Mouse (Mus musculus) ES-E14 (cell line): ENCODE results near the gene Dlg5. TPM values are rescaled to one million over a fixed set of nuclear protein-coding genes. Genes with fewer than 3 reads are reported as not detected.

ENCODE experiments used
- DNase-seq: peaks from one replicate; pipeline ENCODE4 v3.0.0-alpha.2; 2013; ENCODE audit warnings: low read depth, low spot score
- H3K27ac ChIP-seq: 2 replicates; pipeline ENCODE4 v1.5.1; 2012; ENCODE audit warnings: low read depth, mild to moderate bottlenecking, low read length, moderate library complexity, mixed read lengths; ENCODE audit not compliant: poor library complexity, insufficient read depth, severe bottlenecking
- H3K36me3 ChIP-seq: 2 replicates; pipeline ENCODE4 v1.6.1; 2012; ENCODE audit warnings: mild to moderate bottlenecking, low read length, moderate library complexity, mixed read lengths; ENCODE audit not compliant: control insufficient read depth, poor library complexity, insufficient read depth, severe bottlenecking
- H3K4me1 ChIP-seq, 2 experiments: fragments of 150-350 bp in 1 of 2; sonication (generic) in 1 of 2; 2 replicates each; pipeline ENCODE4 v1.6.1; 2012; ENCODE audit warnings: low read length in 2 of 2, mild to moderate bottlenecking in 1 of 2, mixed read lengths in 1 of 2; ENCODE audit not compliant: control insufficient read depth in 2 of 2, insufficient read depth in 2 of 2, poor library complexity in 1 of 2
- H3K4me3 ChIP-seq, 2 experiments: fragments of 150-350 bp in 1 of 2; sonication (generic) in 1 of 2; 2 replicates each; pipeline ENCODE4 v1.5.1; 2012; ENCODE audit warnings: low read length in 2 of 2, low read depth in 1 of 2, mild to moderate bottlenecking in 1 of 2, mixed read lengths in 1 of 2; ENCODE audit not compliant: insufficient read depth in 1 of 2, poor library complexity in 1 of 2, severe bottlenecking in 1 of 2
- H3K9ac ChIP-seq: 2 replicates; pipeline ENCODE4 v1.6.1; 2012; ENCODE audit warnings: low read depth, mild to moderate bottlenecking, low read length, mixed read lengths; ENCODE audit not compliant: poor library complexity, insufficient read depth, severe bottlenecking
- H3K9me3 ChIP-seq: fragments of 150-350 bp; sonication (generic); 2 replicates; pipeline ENCODE4 v1.6.1; 2012; ENCODE audit warnings: low read depth, mild to moderate bottlenecking, low read length; ENCODE audit not compliant: control insufficient read depth, insufficient read depth
- CHD2 ChIP-seq: IDR thresholded peaks from 2 replicates; pipeline ENCODE4 v1.6.1; 2014; ENCODE audit warnings: mild to moderate bottlenecking, low read depth, low read length, inconsistent platforms
- HCFC1 ChIP-seq: IDR thresholded peaks from 2 replicates; pipeline ENCODE4 v1.6.1; 2012; ENCODE audit warnings: low read length, inconsistent platforms, borderline replicate concordance; ENCODE audit not compliant: insufficient read depth
- MAFK ChIP-seq: IDR thresholded peaks from 2 replicates; pipeline ENCODE4 v1.6.1; 2014; ENCODE audit warnings: mild to moderate bottlenecking, low read depth, low read length, inconsistent platforms; ENCODE audit not compliant: insufficient read depth
- ZC3H11A ChIP-seq: IDR thresholded peaks from 2 replicates; pipeline ENCODE4 v1.6.1; 2012; ENCODE audit warnings: low read depth, mild to moderate bottlenecking, inconsistent platforms, low read length, borderline replicate concordance
- ZNF384 ChIP-seq: IDR thresholded peaks from 2 replicates; pipeline ENCODE4 v1.6.1; 2012; ENCODE audit warnings: low read depth, low read length, inconsistent platforms
- in situ Hi-C, 2 experiments: fragments of 600-800 bp; cut with MboI; formaldehyde crosslinking; loops; one replicate each; pipeline ENCODE4 v1.15.1; 2025; ENCODE audit warnings: low sequenced_read_pairs in 2 of 2, inconsistent platforms in 1 of 2; ENCODE audit not compliant: unreplicated experiment in 2 of 2
- total RNA-seq: library from RNA; depleted of rRNA; stranded (reverse); fragments of 300-350 nt; gene quantifications from 2 replicates; pipeline ENCODE4 v1.2.3, GENCODE M21; 2012

Dlg5 gene
- total RNA-seq, 1 experiment: 17.5 TPM

GRCm38 (mm10) chr14:24166046-24166445 is 79.7 kb downstream of the Dlg5 start:
- H3K9me3 ChIP-seq: no peaks in the 10 kb centered on the region
- DNase-seq: no peak
- no peaks in the 10 kb centered on the region for H3K4me1 ChIP-seq
- H3K9ac ChIP-seq: no peak overlapping the region
- H3K27ac ChIP-seq: no peak overlapping the region
- TF ChIP-seq ZNF384 (no peak), MAFK (no peak), ZC3H11A (no peak), HCFC1 (no peak), CHD2 (no peak)
- no peak overlapping the region for H3K4me3 ChIP-seq
- peaks cover 16% of the 10 kb centered on the region; the same call in 1 of the 2 replicates for H3K36me3 ChIP-seq
- in situ Hi-C loops: no loop called here

- in situ Hi-C loops: no loop called here
- Histone ChIP-seq H3K9ac (no peak overlapping the region), H3K4me3 (no peak overlapping the region), H3K9me3 (no peaks in the 10 kb centered on the region), H3K36me3 (peaks cover 13% of the 10 kb centered on the region; the same call in 1 of the 2 replicates), H3K27ac (no peak overlapping the region), H3K4me1 (no peaks in the 10 kb centered on the region)
- TF ChIP-seq ZNF384 (no peak), HCFC1 (no peak), ZC3H11A (no peak)
- no peak for DNase-seq
These were observed 80.9 kb downstream of the Dlg5 start for GRCm38 (mm10) chr14:24164721-24165367.

- Histone ChIP-seq H3K4me1 (no peaks in the 10 kb centered on the region), H3K9ac (no peak overlapping the region), H3K4me3 (no peak overlapping the region), H3K9me3 (no peaks in the 10 kb centered on the region), H3K27ac (no peak overlapping the region), H3K36me3 (peaks cover 16% of the 10 kb centered on the region; the same call in 1 of the 2 replicates)
- no peak for TF ChIP-seq ZC3H11A
- no peak for TF ChIP-seq MAFK
- no peak for TF ChIP-seq ZNF384
- TF ChIP-seq CHD2: no peak
- TF ChIP-seq HCFC1: no peak
- in situ Hi-C loops: no loop called here
- DNase-seq: no peak
These were observed 82.9 kb downstream of the Dlg5 start for GRCm38 (mm10) chr14:24162856-24163255.

GRCm38 (mm10) chr14:24148892-24149291 is 96.8 kb downstream of the Dlg5 start:
- Histone ChIP-seq H3K9ac (no peak overlapping the region), H3K4me3 (no peak overlapping the region), H3K4me1 (peaks cover 12 to 22% of the 10 kb centered on the region in 2 experiments), H3K36me3 (peaks cover 27% of the 10 kb centered on the region), H3K9me3 (no peaks in the 10 kb centered on the region), H3K27ac (peak overlapping the region; percentile 27; the same call in 1 of the 2 replicates)
- in situ Hi-C loops: no loop called here
- DNase-seq: peak; percentile 40
- TF ChIP-seq ZC3H11A (no peak), CHD2 (no peak), MAFK (no peak), HCFC1 (no peak), ZNF384 (no peak)

- peak overlapping the region; percentile 81; the same call in 1 of the 2 replicates for H3K27ac ChIP-seq
- in situ Hi-C loops: no loop called here
These were observed 100.9 kb downstream of the Dlg5 start for GRCm38 (mm10) chr14:24144821-24145220.

More at GRCm38 (mm10) chr14:24144821-24145220, 100.9 kb downstream of the Dlg5 start:
- H3K9me3 ChIP-seq: no peaks in the 10 kb centered on the region
- DNase-seq: peak; percentile 29
- no peak overlapping the region for H3K4me3 ChIP-seq
- peaks cover 23 to 43% of the 10 kb centered on the region in 2 experiments for H3K4me1 ChIP-seq
- no peak overlapping the region for H3K9ac ChIP-seq
- no peak for TF ChIP-seq HCFC1
- TF ChIP-seq CHD2: no peak
- TF ChIP-seq ZC3H11A: no peak
- no peak for TF ChIP-seq ZNF384
- TF ChIP-seq MAFK: no peak
- peaks cover 23% of the 10 kb centered on the region for H3K36me3 ChIP-seq
